Mouse (Mus musculus) hindbrain, embryonic 11.5 days (tissue): Measurements from ENCODE around the gene Ubap1l. TPM values are rescaled to one million over a fixed set of nuclear protein-coding genes. Genes with fewer than 3 reads are reported as not detected.
A peak's percentile ranks its signal among the peaks of the same experiment; 100 is the strongest.

ENCODE experiments used
- ATAC-seq: fragments of 200-750 bp; cut with Nextera tagmentation; 2 replicates; pipeline ENCODE4 v1.8.0; 2017; ENCODE audit warnings: mild to moderate bottlenecking, moderate TSS enrichment, moderate library complexity; ENCODE audit not compliant: low FRiP score
- DNase-seq: peaks from one replicate; pipeline ENCODE4 v3.0.0-alpha.2; 2015; ENCODE audit warnings: low spot score
- H3K27ac ChIP-seq: fragments of 300-500 bp; sonication (generic); 2 replicates; pipeline ENCODE4 v1.5.1; 2014; ENCODE audit warnings: mild to moderate bottlenecking, low read depth, low read length
- H3K27me3 ChIP-seq: fragments of 300-500 bp; sonication (generic); 2 replicates; pipeline ENCODE4 v1.6.1; 2014; ENCODE audit warnings: mild to moderate bottlenecking, low read length, moderate library complexity, mixed read lengths; ENCODE audit not compliant: control insufficient read depth, insufficient read depth
- H3K36me3 ChIP-seq: fragments of 300-500 bp; sonication (generic); 2 replicates; pipeline ENCODE4 v1.6.1; 2014; ENCODE audit warnings: mild to moderate bottlenecking, low read length, moderate library complexity, mixed read lengths; ENCODE audit not compliant: control insufficient read depth, insufficient read depth
- H3K4me1 ChIP-seq: fragments of 300-500 bp; sonication (generic); replicated peaks from 2 replicates; pipeline ENCODE4 v1.6.1; 2014; ENCODE audit warnings: low read length, mixed read lengths; ENCODE audit not compliant: control insufficient read depth, insufficient read depth
- H3K4me2 ChIP-seq: fragments of 300-500 bp; sonication (generic); replicated peaks from 2 replicates; pipeline ENCODE4 v1.6.1; 2014; ENCODE audit warnings: mild to moderate bottlenecking, low read depth, low read length
- H3K4me3 ChIP-seq: fragments of 300-500 bp; sonication (generic); 2 replicates; pipeline ENCODE4 v1.5.1; 2014; ENCODE audit warnings: low read depth, low read length
- H3K9ac ChIP-seq: fragments of 300-500 bp; sonication (generic); 2 replicates; pipeline ENCODE4 v1.6.1; 2014; ENCODE audit warnings: low read depth, low read length
- H3K9me3 ChIP-seq: fragments of 300-500 bp; sonication (generic); 2 replicates; pipeline ENCODE4 v1.6.1; 2016; ENCODE audit warnings: low read length; ENCODE audit not compliant: control insufficient read depth
- WGBS: fragments of 180-500 bp; shearing (Covaris S2); extraction: QIAGEN DNeasy Blood & Tissue Kit; methylation state at CpG from one replicate; pipeline ENCODE4 v1.1.7; 2014; 5-methylcytosine and 5-hydroxymethylcytosine counted together
- polyA plus RNA-seq: library from polyadenylated mRNA; unstranded; fragments of >200 nt; fragmentation: Nextera tagmentation; extraction: Ambion mirVana; gene quantifications from 2 replicates; pipeline ENCODE4 v1.2.1, GENCODE M21; 2014

Gene Ubap1l
- polyA plus RNA-seq, 1 experiment from 2014 or later, result 1.6 TPM

DNA sequence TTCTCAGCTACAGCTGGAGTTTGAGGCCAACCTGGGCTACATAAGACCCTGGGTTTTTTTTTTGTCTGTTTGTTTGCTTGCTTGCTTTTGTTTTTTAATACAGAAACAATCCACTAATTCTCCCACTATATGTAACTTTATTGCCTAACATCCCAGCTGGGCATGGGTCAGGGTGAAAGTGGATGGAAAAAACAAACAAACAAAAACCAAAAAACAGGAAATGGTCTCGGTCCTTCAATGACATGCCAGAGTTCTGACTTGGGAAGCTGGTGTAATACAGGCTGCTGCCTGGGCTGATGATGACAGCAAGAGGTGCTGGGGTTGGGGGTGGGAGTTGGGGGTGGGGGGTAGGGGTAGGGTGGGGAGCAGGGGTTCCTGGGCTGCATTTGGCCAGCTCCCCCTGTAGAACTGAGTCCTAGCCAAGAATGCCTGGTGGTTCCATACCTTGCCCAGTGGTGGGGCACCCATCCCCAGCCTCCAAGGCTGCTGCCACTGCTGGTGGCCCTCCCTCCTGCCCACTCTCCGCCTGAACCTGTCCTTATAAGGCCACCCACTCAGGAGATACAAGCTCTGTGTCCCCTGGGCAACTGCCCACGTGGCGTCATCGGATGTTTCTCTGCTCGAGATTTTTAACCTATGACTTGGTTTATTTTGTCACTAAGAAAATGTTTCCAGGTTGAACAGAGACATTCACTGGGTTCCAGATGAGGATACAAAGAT is 21.4 kb downstream of the Ubap1l start:
- Histone ChIP-seq H3K27ac (no peak overlapping the region), H3K9me3 (no peaks in the 10 kb centered on the region), H3K9ac (no peak overlapping the region), H3K4me1 (no peaks in the 10 kb centered on the region), H3K4me3 (no peak overlapping the region), H3K36me3 (no peaks in the 10 kb centered on the region), H3K4me2 (no peak overlapping the region), H3K27me3 (no peaks in the 10 kb centered on the region)
- WGBS, result 75% methylated on average over 6 of the region's 6 CpGs
- no peak for ATAC-seq
- DNase-seq, result no peak

- Histone ChIP-seq H3K27ac (no peak overlapping the region), H3K36me3 (no peaks in the 10 kb centered on the region), H3K9me3 (no peaks in the 10 kb centered on the region), H3K4me2 (no peak overlapping the region), H3K9ac (no peak overlapping the region), H3K27me3 (no peaks in the 10 kb centered on the region), H3K4me1 (no peaks in the 10 kb centered on the region), H3K4me3 (no peak overlapping the region)
- WGBS, result 48% methylated on average over 3 of the region's 3 CpGs
- DNase-seq, result no peak
- no peak for ATAC-seq
Observed at GRCm38 (mm10) chr9:65382751-65383097, 21.9 kb downstream of the Ubap1l start.

DNA sequence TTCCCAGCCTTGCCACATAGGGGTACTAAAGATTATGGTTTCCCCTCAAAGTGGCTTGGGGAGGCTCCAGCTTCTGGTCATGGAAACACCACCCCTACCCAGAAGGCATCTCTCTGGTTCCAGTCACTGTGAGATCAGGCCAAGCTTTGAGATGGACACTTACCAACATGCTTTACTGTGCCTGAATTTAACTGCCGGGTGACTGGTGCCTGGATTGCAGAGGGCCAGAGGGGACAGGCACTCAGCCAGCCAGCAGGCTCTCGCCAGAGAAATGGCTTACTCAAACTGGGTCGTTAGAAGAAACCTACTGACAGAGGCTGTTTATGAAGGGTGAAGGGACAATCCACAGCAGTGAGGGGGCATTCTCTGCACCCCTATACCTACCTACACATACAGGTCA is 23.4 kb downstream of the Ubap1l start:
- no peaks in the 10 kb centered on the region for H3K4me1 ChIP-seq
- no peak overlapping the region for H3K4me3 ChIP-seq
- no peak overlapping the region for H3K4me2 ChIP-seq
- H3K9me3 ChIP-seq, result no peaks in the 10 kb centered on the region
- ATAC-seq (no peak), DNase-seq (no peak)
- no peak overlapping the region for H3K27ac ChIP-seq
- H3K9ac ChIP-seq, result no peak overlapping the region
- no peaks in the 10 kb centered on the region for H3K36me3 ChIP-seq
- 69% methylated on average over 3 of the region's 3 CpGs for WGBS
- 0 out of 2 replicates have a peak, but pooled peaks cover 3% of the 10 kb centered on the region for H3K27me3 ChIP-seq

- no peak overlapping the region for H3K9ac ChIP-seq
- ATAC-seq (no peak), DNase-seq (no peak)
- 32% methylated on average over 8 of the region's 8 CpGs for WGBS
- H3K4me1 ChIP-seq, result no peaks in the 10 kb centered on the region; the same call in 1 of the 2 replicates
- no peaks in the 10 kb centered on the region for H3K9me3 ChIP-seq
- H3K27ac ChIP-seq, result no peak overlapping the region
- H3K4me2 ChIP-seq, result no peak overlapping the region
- H3K27me3 ChIP-seq, result peaks cover 21% of the 10 kb centered on the region
- H3K4me3 ChIP-seq, result no peak overlapping the region
- no peaks in the 10 kb centered on the region for H3K36me3 ChIP-seq
Observed at GRCm38 (mm10) chr9:65386373-65387140, 25.7 kb downstream of the Ubap1l start.

GRCm38 (mm10) chr9:65390752-65391612 is 30.1 kb downstream of the Ubap1l start:
- Histone ChIP-seq H3K36me3 (no peaks in the 10 kb centered on the region), H3K4me1 (no peaks in the 10 kb centered on the region; the same call in 1 of the 2 replicates), H3K4me2 (peak overlapping the region; percentile 47), H3K9me3 (no peaks in the 10 kb centered on the region), H3K4me3 (peak overlapping the region; percentile 37), H3K27ac (no peak overlapping the region), H3K27me3 (peaks cover 31% of the 10 kb centered on the region), H3K9ac (0 out of 2 replicates have a peak overlapping the region, but pooled peaks have one; percentile 23)
- ATAC-seq (no peak), DNase-seq (peak; percentile 57)
- 23% methylated on average over 71 of the region's 96 CpGs for WGBS

- Histone ChIP-seq H3K4me1 (no peaks in the 10 kb centered on the region; the same call in 1 of the 2 replicates), H3K9ac (0 out of 2 replicates have a peak within 1 kb of the TSS, but pooled peaks have one; percentile 23), H3K4me3 (peak within 1 kb of the TSS; percentile 37), H3K4me2 (peak within 1 kb of the TSS; percentile 47), H3K9me3 (no peaks in the 10 kb centered on the region), H3K27me3 (peaks cover 31% of the 10 kb centered on the region), H3K36me3 (no peaks in the 10 kb centered on the region), H3K27ac (no peak within 1 kb of the TSS)
- 40% methylated on average over 8 of the region's 8 CpGs for WGBS
- ATAC-seq (no peak), DNase-seq (no peak)
Observed at GRCm38 (mm10) chr9:65391613-65391964, 30.7 kb downstream of the Ubap1l start, which contains the start of gene Kbtbd13. Kbtbd13 (minus strand) TSS chr9:65391652.

DNA sequence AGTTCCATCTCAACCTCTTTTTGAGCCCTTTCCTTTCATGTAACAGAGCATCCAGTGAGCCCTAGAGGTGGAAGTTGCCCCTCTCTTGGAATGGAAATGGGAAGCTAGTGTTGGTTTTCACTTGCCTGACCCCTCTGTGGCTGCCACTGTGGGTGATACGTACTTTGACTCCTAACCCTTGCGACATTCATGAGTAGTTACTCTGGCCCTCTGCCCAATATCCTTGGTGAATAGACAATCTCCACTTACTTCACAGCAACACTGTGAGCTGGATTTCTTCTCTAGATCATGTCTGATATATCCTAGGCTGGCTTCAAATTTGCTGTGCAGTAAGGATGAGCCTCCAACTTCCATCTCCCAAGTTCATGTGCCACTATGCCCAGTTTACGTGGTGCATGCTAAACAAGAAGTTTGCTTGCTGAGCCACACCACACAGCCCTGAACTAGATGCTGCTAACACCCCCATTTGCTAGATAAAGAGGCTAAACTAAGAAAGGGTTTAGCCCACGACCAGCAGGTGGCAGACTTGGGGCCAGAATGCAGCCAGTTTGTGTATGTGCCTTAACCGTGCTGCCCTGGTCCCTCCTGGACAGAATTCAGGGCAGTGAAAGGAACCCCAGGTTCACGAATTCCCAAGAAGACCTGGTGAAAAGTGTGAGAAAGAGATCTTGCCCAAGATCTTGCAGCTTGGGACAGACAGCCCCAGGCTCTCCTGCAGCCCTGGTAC is 32.0 kb downstream of the Ubap1l start:
- DNase-seq, result peak; percentile 82
- Histone ChIP-seq H3K27me3 (peaks cover 31% of the 10 kb centered on the region), H3K9me3 (no peaks in the 10 kb centered on the region), H3K4me2 (no peak overlapping the region), H3K4me3 (no peak overlapping the region), H3K36me3 (no peaks in the 10 kb centered on the region), H3K4me1 (no peaks in the 10 kb centered on the region; the same call in 1 of the 2 replicates), H3K27ac (no peak overlapping the region), H3K9ac (no peak overlapping the region)
- ATAC-seq, result no peak
- WGBS, result 32% methylated on average over 6 of the region's 6 CpGs

- Histone ChIP-seq H3K36me3 (no peaks in the 10 kb centered on the region), H3K4me1 (no peaks in the 10 kb centered on the region; the same call in 1 of the 2 replicates), H3K27ac (no peak overlapping the region), H3K9me3 (no peaks in the 10 kb centered on the region), H3K27me3 (peaks cover 31% of the 10 kb centered on the region), H3K4me3 (no peak overlapping the region), H3K4me2 (no peak overlapping the region), H3K9ac (no peak overlapping the region)
- ATAC-seq (no peak), DNase-seq (no peak)
- 61% methylated on average over 2 of the region's 2 CpGs for WGBS
Observed at GRCm38 (mm10) chr9:65393606-65394005, 32.8 kb downstream of the Ubap1l start.
